ENCODE assay signal across 9 mouse cellular contexts in the genomic region with DNA sequence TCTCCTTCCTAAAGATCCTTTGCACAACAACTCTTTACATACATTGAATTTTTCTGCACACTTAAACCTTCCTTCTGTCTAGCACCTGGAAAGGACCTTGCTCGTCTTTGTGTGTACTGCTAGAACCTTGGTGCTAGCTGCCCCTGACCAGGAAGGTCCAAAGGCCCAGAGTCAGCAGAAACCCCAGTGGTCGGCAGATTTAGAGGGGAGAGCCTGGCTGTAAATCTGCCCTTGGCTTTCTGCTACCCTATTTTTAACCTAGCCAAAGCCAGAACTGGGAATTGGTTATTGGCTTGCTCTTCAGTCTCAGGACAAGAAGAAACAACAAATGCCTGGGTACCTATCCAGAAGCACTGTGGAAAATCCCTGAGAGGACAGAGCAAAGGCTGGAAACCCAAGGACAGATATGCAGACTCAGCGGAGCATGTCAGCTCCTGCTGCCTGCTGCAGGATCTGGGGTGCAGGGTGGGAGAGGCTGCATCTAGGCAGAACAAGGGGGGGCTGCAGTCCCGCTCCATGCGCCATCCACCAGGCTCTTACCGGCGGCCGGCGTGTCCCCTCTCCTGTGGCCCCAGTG. TPM values are rescaled to one million over a fixed set of nuclear protein-coding genes. Genes with fewer than 3 reads are reported as not detected.
DNase-seq lines count a peak whose midpoint lies in the region; ATAC-seq and TF ChIP-seq lines count a peak whose summit lies in the region.
"Had no signal": no experiment of that assay in that cellular context is flagged by ENCODE, and none has a peak within 500 bp of the region (broad histone marks: within the 10 kb centered on the region; RNA-seq: fewer than 3 reads in every experiment).

No protein-coding gene starts in this region.

- WGBS in embryonic facial prominence, embryonic 11.5 days, result 18% methylated on average over 9 of the region's 9 CpGs
- WGBS in hindbrain, postnatal 0 days, result 10% methylated on average over 9 of the region's 9 CpGs
- 8% methylated on average over 9 of the region's 9 CpGs for WGBS in midbrain, embryonic 12.5 days

- no peaks in the 10 kb centered on the region for H3K36me3 ChIP-seq in embryonic facial prominence, embryonic 11.5 days (replicated peaks; ENCODE audit: control insufficient read depth, insufficient read depth, low read depth, low read length)
- H3K36me3 ChIP-seq in hindbrain, postnatal 0 days (ENCODE audit: insufficient read depth, low read length), result no peaks in the 10 kb centered on the region
- no peaks in the 10 kb centered on the region for H3K36me3 ChIP-seq in midbrain, embryonic 12.5 days

- H3K9me3 ChIP-seq in embryonic facial prominence, embryonic 11.5 days (replicated peaks; ENCODE audit: control insufficient read depth, low read length), result no peaks in the 10 kb centered on the region
- no peaks in the 10 kb centered on the region for H3K9me3 ChIP-seq in hindbrain, postnatal 0 days (ENCODE audit: low read length)
- no peaks in the 10 kb centered on the region for H3K9me3 ChIP-seq in midbrain, embryonic 12.5 days

- no peak for TF ChIP-seq CTCF in hindbrain, postnatal 0 days (IDR thresholded peaks at IDR 0.05; ENCODE audit: low read depth)

- H3K27me3 ChIP-seq in embryonic facial prominence, embryonic 11.5 days (ENCODE audit: control insufficient read depth, insufficient read depth, low read length), result no peaks in the 10 kb centered on the region
- H3K27me3 ChIP-seq in hindbrain, postnatal 0 days (ENCODE audit: insufficient read depth, low read length), result no peaks in the 10 kb centered on the region
- H3K27me3 ChIP-seq in midbrain, embryonic 12.5 days, result no peaks in the 10 kb centered on the region
- H3K27me3 ChIP-seq: Patski had no signal

- no peak for ATAC-seq in embryonic facial prominence, embryonic 11.5 days (replicated peaks; ENCODE audit: insufficient number of reproducible peaks, low FRiP score, low TSS enrichment, low read depth)
- ATAC-seq in hindbrain, postnatal 0 days, result no peak
- no peak for ATAC-seq in midbrain, embryonic 12.5 days (ENCODE audit: low FRiP score, low read depth)

- H3K27ac ChIP-seq in embryonic facial prominence, embryonic 11.5 days (replicated peaks; ENCODE audit: low read depth, low read length), result peak overlapping the region; percentile 53; the same call in 1 of the 2 replicates
- peak overlapping the region; percentile 94 for H3K27ac ChIP-seq in hindbrain, postnatal 0 days
- peak overlapping the region; percentile 97 for H3K27ac ChIP-seq in midbrain, embryonic 12.5 days (replicated peaks)

- H3K4me3 ChIP-seq in embryonic facial prominence, embryonic 11.5 days (ENCODE audit: low read depth, low read length), result peak overlapping the region; percentile 32
- H3K4me3 ChIP-seq in hindbrain, postnatal 0 days (ENCODE audit: low read length), result peak overlapping the region; percentile 38
- H3K4me3 ChIP-seq in midbrain, embryonic 12.5 days, result peak overlapping the region; percentile 51

- H3K4me1 ChIP-seq in embryonic facial prominence, embryonic 11.5 days (ENCODE audit: control insufficient read depth, insufficient read depth, low read length), result peaks cover 30% of the 10 kb centered on the region
- peaks cover 58% of the 10 kb centered on the region for H3K4me1 ChIP-seq in hindbrain, postnatal 0 days (ENCODE audit: insufficient read depth, low read length)
- peaks cover 69% of the 10 kb centered on the region for H3K4me1 ChIP-seq in midbrain, embryonic 12.5 days

- peak overlapping the region; percentile 81 for H3K4me2 ChIP-seq in embryonic facial prominence, embryonic 11.5 days (ENCODE audit: low read depth, low read length)
- peak overlapping the region; percentile 65 for H3K4me2 ChIP-seq in hindbrain, postnatal 0 days (ENCODE audit: low read depth, low read length)
- H3K4me2 ChIP-seq in midbrain, embryonic 12.5 days (replicated peaks), result peak overlapping the region; percentile 72

- H3K9ac ChIP-seq in embryonic facial prominence, embryonic 11.5 days (replicated peaks; ENCODE audit: low read length), result peak overlapping the region; percentile 63
- H3K9ac ChIP-seq in hindbrain, postnatal 0 days (replicated peaks; ENCODE audit: low read length), result peak overlapping the region; percentile 66
- H3K9ac ChIP-seq in midbrain, embryonic 12.5 days (replicated peaks), result peak overlapping the region; percentile 71

- peak; percentile 33 for DNase-seq in kidney, adult 11 months
- DNase-seq in kidney, postnatal 4 days, result no peak
- no peak for DNase-seq in embryonic facial prominence, embryonic 11.5 days (ENCODE audit: low spot score)
- DNase-seq in hindbrain, postnatal 0 days (ENCODE audit: low spot score), result no peak
- DNase-seq in urinary bladder, postnatal 14 days (ENCODE audit: low spot score), result no peak
- no peak for DNase-seq in adrenal gland, adult 18-20 months (ENCODE audit: low spot score in 2 of 2)
- no peak for DNase-seq in B cell, adult 2 months

RNA-seq across cellular contexts. Expression of a gene that starts 46.5 kb away (rescaled TPM):
- 10.3 and 11.4 TPM in 2 replicates for polyA plus RNA-seq in embryonic facial prominence, embryonic 11.5 days (2014; fragmentation: Nextera tagmentation; extraction: Ambion mirVana)
- 42.9 and 48.3 TPM in 2 replicates for total RNA-seq in hindbrain, postnatal 0 days (2014; rRNA removed)
- polyA plus RNA-seq in hindbrain, postnatal 0 days (2015; fragmentation: Nextera tagmentation; extraction: Ambion mirVana), result 15.7 and 19.5 TPM in 2 replicates
- 28.3 and 28.5 TPM in 2 replicates for polyA plus RNA-seq in midbrain, embryonic 12.5 days (2016; fragmentation: Nextera tagmentation; extraction: Ambion mirVana)
- total RNA-seq in adrenal gland, adult 18-20 months (2021), result 10 to 100 TPM; 29.4 to 32.2 TPM
